Mouse (Mus musculus): ENCODE measurements around the gene Trim12c.
"Not testable (repeated sequence)": the region's sequence is repeated elsewhere in the genome, so short reads cannot be mapped to it uniquely, and the experiment has no call there.

- not testable (repeated sequence) for TF ChIP-seq ZNF384 (IDR thresholded peaks at IDR 0.05; ENCODE audit: low read depth, low read length); ZC3H11A (IDR thresholded peaks at IDR 0.05; ENCODE audit: borderline replicate concordance, low read depth, low read length)
Observed at GRCm38 (mm10) chr7:104348043-104348442, 5.1 kb downstream of the Trim12c start.

Data from ES-E14 (cell line).